Mouse (Mus musculus) erythroblast, embryonic 14.5 days (primary cell): Measurements from ENCODE around the gene Olfr1132.

Source experiments
- GATA1 ChIP-seq: IDR thresholded peaks from 2 replicates; pipeline ENCODE4 v1.6.1; 2012; ENCODE audit warnings: low read length, inconsistent platforms, mixed read lengths
- TAL1 ChIP-seq: IDR thresholded peaks from 3 replicates; pipeline ENCODE4 v1.6.1; 2012; ENCODE audit warnings: low read length, inconsistent platforms, mixed read lengths

DNA sequence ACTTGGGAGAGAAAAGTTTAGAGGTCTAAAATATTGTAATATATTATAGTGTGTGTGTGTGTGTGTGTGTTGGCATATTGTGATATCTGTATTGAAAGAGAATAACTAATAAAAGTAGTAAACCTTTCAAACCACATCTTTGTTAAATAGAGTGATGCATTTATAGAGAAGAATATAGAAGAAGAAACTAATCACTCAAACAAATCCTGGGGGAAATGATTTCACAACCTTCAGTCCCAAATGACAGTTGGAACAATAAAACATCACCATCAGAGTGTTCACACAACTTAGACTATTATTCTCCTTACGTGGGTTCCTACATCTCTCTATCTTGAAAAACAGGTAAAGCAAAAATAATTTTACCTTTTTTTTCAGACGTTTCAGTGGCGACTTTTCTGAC, 10.5 kb downstream of the Olfr1132 start, which contains the start of gene Olfr1131:
- no peak for TF ChIP-seq GATA1
- no peak for TF ChIP-seq TAL1
